Mouse (Mus musculus): Measurements from ENCODE around the gene Rps27l.

GRCm38 (mm10) chr9:66988888-66989414 is 43.1 kb downstream of the Rps27l start:
- no peak for TF ChIP-seq POLR2A (IDR thresholded peaks at IDR 0.05; ENCODE audit: extremely low read depth, insufficient read depth, low read length)
- no peak for TF ChIP-seq CTCF (IDR thresholded peaks at IDR 0.05; ENCODE audit: low read depth, low read length)

Data from liver, adult 2 months (tissue).